Mouse (Mus musculus): ENCODE results near the gene Boll.

Gene Boll

GRCm38 (mm10) chr1:55207561-55207960, 155.7 kb downstream of the Boll start:
- no peak for DNase-seq (ENCODE audit: low spot score)

DNA sequence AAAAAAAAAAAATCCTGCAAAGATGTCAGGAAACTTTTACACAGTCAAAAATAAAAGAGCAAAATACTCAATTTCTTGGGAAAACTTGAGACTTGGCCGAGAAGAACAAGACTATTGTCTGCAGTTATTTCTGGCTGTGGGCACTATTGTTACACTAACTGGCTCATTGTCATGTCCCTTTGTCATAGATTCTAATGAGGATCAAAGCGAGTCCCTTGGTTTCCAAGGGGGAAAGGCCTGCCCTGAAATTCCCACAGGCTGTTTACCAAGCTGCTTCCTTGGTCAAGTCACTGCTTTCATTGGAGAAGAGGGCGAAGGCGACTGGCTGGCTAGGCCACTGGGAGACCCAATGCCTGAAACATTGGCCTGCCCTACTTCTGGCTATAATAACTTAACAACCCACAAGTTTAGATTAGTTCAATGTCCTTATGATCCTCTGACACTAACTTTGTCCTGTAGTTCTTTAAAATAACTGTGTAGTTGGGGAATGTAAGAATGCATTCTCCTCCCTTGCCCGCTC, 157.4 kb downstream of the Boll start:
- no peak for DNase-seq (ENCODE audit: low spot score)

GRCm38 (mm10) chr1:55201850-55202752, 161.2 kb downstream of the Boll start:
- DNase-seq (ENCODE audit: low spot score) = no peak

DNA sequence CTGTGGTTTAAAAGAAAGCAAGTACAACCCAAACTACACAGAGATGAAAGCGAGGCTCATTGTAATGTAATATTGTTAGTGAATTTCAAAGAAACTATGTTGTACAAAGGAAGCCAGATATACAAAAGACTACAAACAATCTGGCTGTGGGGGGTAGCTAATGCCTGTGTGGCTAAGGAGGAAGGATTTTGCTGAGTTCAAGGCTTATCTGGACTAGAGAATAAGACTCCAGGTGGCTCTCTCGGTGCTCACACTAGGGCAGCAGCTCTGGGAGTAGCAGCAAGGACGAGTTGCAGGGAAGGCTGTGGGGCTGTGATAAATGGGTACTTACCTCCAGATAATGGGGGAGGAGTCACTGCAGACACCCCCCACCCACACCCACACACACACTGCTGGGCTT, 164.6 kb downstream of the Boll start:
- DNase-seq (ENCODE audit: low spot score) = no peak
